Mouse (Mus musculus) lung, postnatal 0 days (tissue): ENCODE data around the gene Fanca. TPM values are rescaled to one million over a fixed set of nuclear protein-coding genes. Genes with fewer than 3 reads are reported as not detected.

ENCODE experiments used
- ATAC-seq: fragments of 200-750 bp; cut with Nextera tagmentation; 2 replicates; pipeline ENCODE4 v1.8.0; 2017; ENCODE audit warnings: moderate library complexity
- DNase-seq: peaks from one replicate; pipeline ENCODE4 v3.0.0-alpha.2; 2016; ENCODE audit warnings: low spot score
- H3K27ac ChIP-seq: fragments of 300-500 bp; sonication (generic); 2 replicates; pipeline ENCODE4 v1.5.1; 2014; ENCODE audit warnings: antibody characterized with exemption, mild to moderate bottlenecking, low read length, mixed read lengths
- H3K27me3 ChIP-seq: fragments of 300-500 bp; sonication (generic); replicated peaks from 2 replicates; pipeline ENCODE4 v1.6.1; 2014; ENCODE audit warnings: low read length, mixed read lengths; ENCODE audit not compliant: insufficient read depth
- H3K36me3 ChIP-seq: fragments of 300-500 bp; sonication (generic); 2 replicates; pipeline ENCODE4 v1.6.1; 2014; ENCODE audit warnings: low read length, mixed read lengths; ENCODE audit not compliant: insufficient read depth
- H3K4me1 ChIP-seq: fragments of 300-500 bp; sonication (generic); 2 replicates; pipeline ENCODE4 v1.6.1; 2014; ENCODE audit warnings: antibody characterized with exemption, low read depth, low read length, mixed read lengths; ENCODE audit not compliant: insufficient read depth
- H3K4me2 ChIP-seq: fragments of 300-500 bp; sonication (generic); replicated peaks from 2 replicates; pipeline ENCODE4 v1.6.1; 2014; ENCODE audit warnings: low read depth, mild to moderate bottlenecking, low read length, moderate library complexity, mixed read lengths
- H3K4me3 ChIP-seq: fragments of 300-500 bp; sonication (generic); 2 replicates; pipeline ENCODE4 v1.5.1; 2014; ENCODE audit warnings: low read depth, low read length
- H3K9ac ChIP-seq: fragments of 300-500 bp; sonication (generic); replicated peaks from 2 replicates; pipeline ENCODE4 v1.6.1; 2014; ENCODE audit warnings: low read depth, mild to moderate bottlenecking
- H3K9me3 ChIP-seq: fragments of 300-500 bp; sonication (generic); 2 replicates; pipeline ENCODE4 v1.6.1; 2016; ENCODE audit warnings: low read length, mixed read lengths
- CTCF ChIP-seq: IDR thresholded peaks from 2 replicates; pipeline ENCODE4 v1.5.1; 2016; ENCODE audit warnings: antibody characterized with exemption, mild to moderate bottlenecking
- EP300 ChIP-seq: IDR thresholded peaks from 2 replicates; pipeline ENCODE4 v1.6.1; 2016; ENCODE audit warnings: antibody characterized with exemption, mild to moderate bottlenecking, control low read depth
- WGBS: fragments of 180-500 bp; shearing (Covaris S2); extraction: QIAGEN DNeasy Blood & Tissue Kit; methylation state at CpG from one replicate; pipeline ENCODE4 v1.1.7; 2014; 5-methylcytosine and 5-hydroxymethylcytosine counted together
- polyA plus RNA-seq: library from polyadenylated mRNA; unstranded; fragments of >200 nt; fragmentation: Nextera tagmentation; extraction: Ambion mirVana; gene quantifications from 2 replicates; pipeline ENCODE4 v1.2.1, GENCODE M21; 2015

Gene Fanca
- polyA plus RNA-seq, 1 experiment from 2014 or later: 4.5 TPM

DNA sequence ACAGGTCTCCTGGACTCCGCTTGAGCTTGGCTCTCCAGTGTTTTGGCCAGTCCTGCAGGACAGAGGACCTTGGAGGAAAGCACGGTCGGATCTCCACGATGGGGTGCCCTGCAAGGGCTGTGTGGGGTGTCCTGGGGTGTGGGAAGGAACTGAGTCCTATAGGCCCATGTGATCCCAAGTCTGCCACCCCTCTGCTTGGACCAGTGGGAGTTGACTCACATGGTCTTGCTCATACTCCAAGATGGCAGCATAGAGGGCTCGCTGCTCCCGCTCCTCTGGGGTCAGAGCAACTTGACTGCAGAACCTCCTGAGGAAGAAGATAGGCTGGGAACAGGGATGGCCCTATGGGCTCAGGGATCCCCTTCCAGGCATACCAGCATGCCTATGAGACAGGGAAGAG lies 70.6 kb downstream of the Fanca start:
- TF ChIP-seq EP300 (no peak), CTCF (no peak)
- WGBS: 96% methylated on average over 6 of the region's 6 CpGs
- Histone ChIP-seq H3K4me3 (no peak overlapping the region), H3K4me2 (no peak overlapping the region), H3K9me3 (no peaks in the 10 kb centered on the region), H3K9ac (no peak overlapping the region), H3K4me1 (peaks cover under 1% of the 10 kb centered on the region; the same call in 1 of the 2 replicates), H3K36me3 (peaks cover 45% of the 10 kb centered on the region), H3K27me3 (no peaks in the 10 kb centered on the region), H3K27ac (no peak overlapping the region)
- DNase-seq: no peak
- no peak for ATAC-seq

- TF ChIP-seq CTCF: no peak
- TF ChIP-seq EP300: no peak
- no peaks in the 10 kb centered on the region for H3K27me3 ChIP-seq
- no peaks in the 10 kb centered on the region for H3K4me1 ChIP-seq
- H3K4me3 ChIP-seq: no peak overlapping the region
- DNase-seq: no peak
- H3K36me3 ChIP-seq: peaks cover 45% of the 10 kb centered on the region
- H3K4me2 ChIP-seq: no peak overlapping the region
- H3K27ac ChIP-seq: no peak overlapping the region
- H3K9me3 ChIP-seq: no peaks in the 10 kb centered on the region
- H3K9ac ChIP-seq: no peak overlapping the region
- no peak for ATAC-seq
- 84% methylated on average over 12 of the region's 12 CpGs for WGBS
Observed at GRCm38 (mm10) chr8:123245543-123245942, 72.8 kb downstream of the Fanca start.

GRCm38 (mm10) chr8:123244382-123244781 lies 74.0 kb downstream of the Fanca start:
- no peak overlapping the region for H3K4me2 ChIP-seq
- 95% methylated on average over 4 of the region's 4 CpGs for WGBS
- no peak overlapping the region for H3K27ac ChIP-seq
- no peak overlapping the region for H3K4me3 ChIP-seq
- TF ChIP-seq EP300 (no peak), CTCF (no peak)
- H3K36me3 ChIP-seq: peaks cover 45% of the 10 kb centered on the region
- H3K9me3 ChIP-seq: no peaks in the 10 kb centered on the region
- ATAC-seq (no peak), DNase-seq (no peak)
- H3K9ac ChIP-seq: no peak overlapping the region
- H3K27me3 ChIP-seq: no peaks in the 10 kb centered on the region
- no peaks in the 10 kb centered on the region for H3K4me1 ChIP-seq

DNA sequence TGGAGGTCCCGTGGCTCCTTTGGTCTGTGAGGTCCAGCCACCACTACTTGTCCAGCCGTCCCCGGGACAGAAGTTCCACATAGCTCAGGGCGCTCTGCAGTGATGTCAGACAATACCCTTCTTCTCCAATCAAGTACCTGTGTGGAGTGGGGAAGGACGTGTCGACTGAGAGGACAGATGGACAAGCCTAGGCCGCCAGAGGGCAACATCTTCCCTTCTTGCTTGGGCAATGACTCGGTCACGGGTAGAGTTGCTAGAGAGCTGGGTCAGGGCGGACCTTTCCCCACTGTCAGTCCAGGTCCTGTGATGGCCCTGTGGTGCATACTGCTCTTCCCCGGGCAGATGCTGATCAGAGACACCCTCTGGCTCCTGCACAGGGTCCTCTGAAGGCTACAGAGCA lies 75.3 kb downstream of the Fanca start:
- no peak overlapping the region for H3K27ac ChIP-seq
- WGBS: 67% methylated on average over 11 of the region's 11 CpGs
- H3K4me2 ChIP-seq: no peak overlapping the region
- H3K9ac ChIP-seq: no peak overlapping the region
- peaks cover 33% of the 10 kb centered on the region for H3K36me3 ChIP-seq
- H3K4me1 ChIP-seq: no peaks in the 10 kb centered on the region
- DNase-seq (no peak), ATAC-seq (no peak)
- H3K9me3 ChIP-seq: no peaks in the 10 kb centered on the region
- no peaks in the 10 kb centered on the region for H3K27me3 ChIP-seq
- H3K4me3 ChIP-seq: no peak overlapping the region
- TF ChIP-seq EP300 (no peak), CTCF (no peak; the same call in 1 of the 2 replicates)

- 77% methylated on average over 7 of the region's 7 CpGs for WGBS
- no peak for TF ChIP-seq CTCF
- no peak for TF ChIP-seq EP300
- Histone ChIP-seq H3K36me3 (peaks cover 25% of the 10 kb centered on the region), H3K9me3 (no peaks in the 10 kb centered on the region), H3K4me1 (no peaks in the 10 kb centered on the region), H3K27ac (no peak overlapping the region), H3K4me3 (no peak overlapping the region), H3K4me2 (no peak overlapping the region), H3K9ac (no peak overlapping the region), H3K27me3 (no peaks in the 10 kb centered on the region)
- no peak for ATAC-seq
- no peak for DNase-seq
Observed at GRCm38 (mm10) chr8:123242107-123242923, 76.1 kb downstream of the Fanca start.

DNA sequence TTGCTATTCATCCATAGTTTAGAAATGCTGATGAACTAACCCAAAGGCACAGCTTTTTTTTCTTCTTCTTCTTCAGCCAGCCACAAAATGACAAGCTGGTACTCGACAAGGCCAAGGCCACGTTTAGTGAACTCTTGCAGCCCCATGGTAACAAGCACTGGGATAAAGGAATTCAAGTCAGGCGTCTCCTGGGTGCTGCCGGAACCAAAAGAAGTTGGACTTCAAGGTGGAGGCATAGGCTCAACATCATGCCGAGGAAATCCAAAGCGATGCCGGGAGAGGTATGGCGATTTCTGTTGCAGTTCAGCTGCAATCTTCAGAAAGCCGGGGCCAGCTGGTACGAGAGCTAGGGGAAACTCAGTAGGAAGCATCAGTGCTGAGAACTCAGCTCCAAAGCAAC lies 79.0 kb downstream of the Fanca start:
- 87% methylated on average over 10 of the region's 10 CpGs for WGBS
- peaks cover 4% of the 10 kb centered on the region; the same call in 1 of the 2 replicates for H3K4me1 ChIP-seq

More for the DNA sequence above, 79.0 kb downstream of the Fanca start:
- TF ChIP-seq EP300 (no peak), CTCF (no peak)
- H3K36me3 ChIP-seq: no peaks in the 10 kb centered on the region
- DNase-seq (no peak), ATAC-seq (no peak)
- H3K9ac ChIP-seq: no peak overlapping the region
- H3K27me3 ChIP-seq: 0 out of 2 replicates have a peak, but pooled peaks cover 7% of the 10 kb centered on the region
- H3K4me2 ChIP-seq: no peak overlapping the region
- no peak overlapping the region for H3K4me3 ChIP-seq
- no peak overlapping the region for H3K27ac ChIP-seq
- H3K9me3 ChIP-seq: no peaks in the 10 kb centered on the region
